Mouse (Mus musculus): ENCODE data around the gene Nudt4.

Nudt4 gene

GRCm38 (mm10) chr10:95563851-95564845 lies at the start of gene Nudt4:
TSS of gene Nudt4 (minus strand) at chr10:95564146.
- ATAC-seq (ENCODE audit: insufficient number of reproducible peaks, low FRiP score, low TSS enrichment): peak; percentile 84

GRCm38 (mm10) chr10:95611331-95611721 lies 47.4 kb upstream of the Nudt4 start:
- ATAC-seq (ENCODE audit: insufficient number of reproducible peaks, low FRiP score, low TSS enrichment): no peak

DNA sequence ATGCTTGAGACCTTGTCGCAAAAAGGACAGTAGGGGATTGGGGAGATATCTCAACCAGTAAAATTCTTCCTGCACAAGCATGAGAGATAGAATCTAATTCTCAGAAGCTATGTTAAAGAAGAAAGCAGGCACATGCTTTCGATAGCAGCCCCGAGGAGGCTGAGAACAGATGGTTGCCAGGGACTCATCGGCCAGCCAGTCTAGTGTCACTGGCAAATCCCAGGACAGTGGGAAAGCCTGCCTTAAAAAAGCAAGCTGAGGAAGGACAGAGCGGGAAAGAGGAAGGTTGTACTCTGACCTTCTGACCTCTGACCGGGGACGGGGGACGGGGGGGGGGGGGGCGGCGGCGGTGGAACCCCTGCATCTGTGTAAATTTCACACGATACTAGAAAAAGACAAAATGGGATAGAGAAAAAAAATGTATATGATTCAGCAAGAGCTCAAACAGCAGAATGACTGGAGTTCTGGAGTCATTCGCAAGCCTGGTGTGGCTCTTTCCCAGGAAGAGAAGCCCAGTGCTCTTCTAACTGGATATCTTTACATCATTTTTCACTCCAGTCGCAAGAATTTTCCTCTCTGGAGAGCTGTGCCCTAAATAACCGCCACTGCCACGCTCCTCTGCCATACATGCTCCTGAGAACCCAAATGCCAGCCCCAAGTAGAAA lies 46.9 kb upstream of the Nudt4 start:
- 0 out of 2 replicates have a peak, but pooled peaks have one; percentile 23 for ATAC-seq (ENCODE audit: insufficient number of reproducible peaks, low FRiP score, low TSS enrichment)

- no peak for ATAC-seq (ENCODE audit: insufficient number of reproducible peaks, low FRiP score, low TSS enrichment)
These were observed 41.1 kb upstream of the Nudt4 start for GRCm38 (mm10) chr10:95604979-95605613.

- no peak for ATAC-seq (ENCODE audit: insufficient number of reproducible peaks, low FRiP score, low TSS enrichment)
These were observed 36.6 kb upstream of the Nudt4 start for GRCm38 (mm10) chr10:95600527-95600926.

DNA sequence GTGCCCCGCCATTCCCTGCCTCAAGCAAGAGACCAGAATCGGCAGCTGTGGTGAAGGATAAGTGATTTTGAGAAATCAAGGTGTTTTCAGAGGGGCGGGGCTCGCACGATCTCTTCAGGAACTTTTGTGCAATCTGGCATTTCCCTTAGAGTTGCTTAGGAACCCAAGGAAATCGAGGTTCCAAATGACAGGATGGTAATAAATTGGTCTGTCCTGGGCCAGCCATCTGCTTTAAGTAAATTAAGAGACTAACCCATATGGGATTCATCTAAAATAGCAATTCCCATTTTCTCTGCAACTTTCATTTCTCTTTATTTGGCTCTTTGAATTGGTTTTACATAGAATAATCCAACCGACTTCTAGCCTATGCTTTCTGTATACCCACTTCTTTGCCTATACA lies 35.8 kb upstream of the Nudt4 start:
- no peak for ATAC-seq (ENCODE audit: insufficient number of reproducible peaks, low FRiP score, low TSS enrichment)

DNA sequence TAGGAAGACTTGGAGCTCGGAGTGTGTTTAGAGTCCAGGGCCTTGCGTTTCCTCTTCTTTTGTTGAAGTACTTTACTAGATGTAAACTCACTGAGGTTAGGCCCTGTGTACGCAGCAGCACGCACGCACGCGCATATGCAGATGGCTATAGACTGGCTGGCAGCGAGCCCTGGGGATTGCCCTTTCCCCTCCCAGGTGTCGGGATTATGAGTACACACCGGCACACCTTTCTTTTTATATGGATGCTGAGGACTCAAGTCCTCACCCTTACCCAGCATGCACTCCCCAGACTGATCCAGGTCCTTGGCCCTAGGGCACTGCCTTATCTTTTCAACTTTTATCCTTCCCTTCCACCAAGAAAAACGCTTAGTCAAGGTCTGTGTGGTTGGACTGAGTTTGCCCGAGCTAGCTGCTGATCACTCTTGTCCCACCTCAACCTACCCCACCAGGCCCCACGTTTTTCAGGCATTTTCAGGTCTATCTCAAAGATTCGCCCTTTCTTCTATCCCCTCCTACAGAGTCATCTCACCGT lies 34.2 kb upstream of the Nudt4 start:
- no peak for ATAC-seq (ENCODE audit: insufficient number of reproducible peaks, low FRiP score, low TSS enrichment)

DNA sequence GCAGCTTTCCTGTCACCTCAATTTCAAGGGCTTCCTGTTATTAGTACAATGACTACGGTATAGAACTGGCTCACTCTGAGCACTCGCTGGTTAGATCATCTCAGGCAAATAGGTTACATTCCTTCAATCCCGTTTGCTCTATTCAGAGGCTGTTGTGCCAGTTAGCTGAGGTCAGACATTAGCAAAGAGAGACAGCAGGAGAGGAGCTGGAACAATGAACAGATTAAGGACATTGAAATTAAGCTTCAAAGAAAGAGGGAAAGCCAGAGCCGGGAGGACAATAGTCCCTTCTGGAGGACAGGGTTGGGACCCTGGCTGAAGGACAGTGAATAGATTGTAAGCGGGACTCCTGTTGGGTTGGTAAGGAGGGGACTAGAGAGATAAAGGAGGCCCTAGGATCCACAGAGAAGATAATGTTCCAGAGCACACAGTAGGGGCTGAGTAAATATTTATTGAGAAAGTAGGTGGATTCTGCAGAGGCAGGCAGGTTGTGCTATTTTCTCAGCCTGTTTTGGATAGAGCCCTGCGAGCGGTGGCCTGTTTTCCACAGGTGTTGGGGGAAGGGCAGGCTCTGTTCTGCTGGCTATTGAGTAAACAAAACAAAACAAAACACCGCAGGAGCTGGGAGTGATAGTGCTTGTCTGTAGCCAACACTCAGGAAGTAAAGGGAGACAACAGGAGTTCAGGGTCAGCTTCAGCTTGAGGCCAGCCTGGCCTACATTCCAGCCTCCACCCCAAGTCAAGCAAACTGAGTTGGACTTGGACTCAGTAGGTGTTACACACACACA lies 32.1 kb upstream of the Nudt4 start:
- ATAC-seq (ENCODE audit: insufficient number of reproducible peaks, low FRiP score, low TSS enrichment): no peak

DNA sequence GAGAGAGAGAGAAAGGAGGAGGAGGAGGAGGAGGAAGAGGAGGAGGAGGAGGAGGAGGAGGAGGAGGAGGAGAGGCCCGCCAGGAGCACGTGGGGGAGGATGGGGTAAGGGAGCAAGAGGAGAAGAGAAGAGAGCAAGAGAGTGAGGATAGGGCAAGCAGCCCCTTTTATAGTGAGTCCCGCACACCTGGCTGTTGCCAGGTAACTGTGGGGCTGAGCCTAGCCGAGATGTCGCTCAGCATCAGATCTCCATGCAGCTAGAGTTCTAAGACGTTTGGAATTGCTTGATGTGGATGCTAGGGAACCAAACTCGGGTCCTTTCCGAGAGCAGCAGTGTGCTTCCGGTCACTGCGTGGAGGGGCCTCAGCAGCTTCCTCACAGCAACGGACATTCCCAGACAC lies 30.5 kb upstream of the Nudt4 start:
- no peak for ATAC-seq (ENCODE audit: insufficient number of reproducible peaks, low FRiP score, low TSS enrichment)

GRCm38 (mm10) chr10:95591257-95591656 lies 27.3 kb upstream of the Nudt4 start:
- no peak for ATAC-seq (ENCODE audit: insufficient number of reproducible peaks, low FRiP score, low TSS enrichment)

DNA sequence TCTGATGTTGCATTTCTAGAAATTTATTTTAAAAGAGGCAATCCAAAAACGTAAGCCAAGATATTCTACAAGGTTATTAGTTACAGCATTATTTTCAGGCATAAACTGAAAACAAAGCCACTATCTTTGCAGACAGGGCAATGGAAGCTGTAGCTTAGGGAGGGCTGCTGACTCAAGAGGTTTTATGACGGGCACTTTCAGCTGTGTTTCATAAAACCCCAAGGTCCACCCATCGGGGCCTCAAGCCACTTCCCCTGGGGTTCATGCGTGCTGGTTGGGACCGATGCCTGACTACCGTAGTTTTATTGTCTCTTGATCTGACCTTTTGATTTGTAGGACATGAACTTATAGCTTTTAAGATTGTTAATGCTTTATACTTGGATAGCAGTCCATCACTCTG lies 26.2 kb upstream of the Nudt4 start:
- no peak for ATAC-seq (ENCODE audit: insufficient number of reproducible peaks, low FRiP score, low TSS enrichment)

GRCm38 (mm10) chr10:95589196-95589595 lies 25.2 kb upstream of the Nudt4 start:
- no peak for ATAC-seq (ENCODE audit: insufficient number of reproducible peaks, low FRiP score, low TSS enrichment)

DNA sequence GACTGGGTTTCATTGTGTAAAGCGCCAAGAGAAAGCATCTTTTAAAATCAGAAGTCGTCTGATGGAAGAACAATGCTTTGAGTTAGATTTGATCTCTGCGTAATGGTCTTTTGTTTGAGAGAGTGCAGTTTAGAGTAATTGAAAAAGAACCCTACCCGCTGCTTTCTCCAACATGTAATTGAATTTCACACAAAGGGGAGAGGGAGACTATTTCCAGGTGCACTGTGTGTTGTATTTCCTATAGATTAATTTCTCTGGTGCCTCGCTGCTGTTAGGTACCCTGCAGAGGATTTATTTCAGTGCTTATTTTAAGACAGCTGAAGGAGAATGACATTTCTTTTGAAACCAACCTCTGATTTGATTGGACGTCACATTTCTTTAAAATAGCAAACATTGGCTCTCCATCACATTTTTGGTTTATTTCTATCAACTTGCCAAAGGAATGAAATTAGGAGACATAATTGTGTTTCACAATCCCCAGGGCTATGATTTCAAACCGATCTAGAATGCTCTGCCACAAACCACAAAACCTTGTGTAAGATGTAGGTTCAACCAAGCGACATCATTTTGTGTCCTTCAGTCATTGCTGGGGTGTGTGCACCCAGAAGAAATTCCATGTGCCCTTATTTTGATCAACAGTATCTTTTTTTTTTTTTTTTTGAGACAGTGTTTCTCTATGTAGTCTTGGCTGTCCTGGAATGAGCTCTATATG lies 23.7 kb upstream of the Nudt4 start:
- no peak for ATAC-seq (ENCODE audit: insufficient number of reproducible peaks, low FRiP score, low TSS enrichment)

DNA sequence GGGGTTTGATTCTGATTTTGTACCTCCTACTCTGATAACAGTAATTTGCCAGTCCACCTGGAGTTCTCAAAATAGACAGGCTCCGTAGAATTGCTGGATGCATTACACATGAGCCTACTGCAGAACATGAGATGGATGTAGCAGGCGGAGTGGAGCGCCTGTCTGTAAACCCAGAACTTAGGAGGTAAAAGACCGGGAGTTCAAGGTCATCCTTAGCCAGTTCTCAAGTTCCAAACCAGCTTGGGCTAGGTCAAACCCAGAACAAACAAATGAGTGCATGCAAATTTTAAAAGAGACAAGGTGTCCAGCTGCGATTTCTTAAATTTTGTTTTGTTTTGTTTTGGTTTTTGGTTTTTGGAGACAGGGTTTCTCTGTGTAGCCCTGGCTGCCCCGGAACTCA lies 21.6 kb upstream of the Nudt4 start:
- no peak for ATAC-seq (ENCODE audit: insufficient number of reproducible peaks, low FRiP score, low TSS enrichment)

DNA sequence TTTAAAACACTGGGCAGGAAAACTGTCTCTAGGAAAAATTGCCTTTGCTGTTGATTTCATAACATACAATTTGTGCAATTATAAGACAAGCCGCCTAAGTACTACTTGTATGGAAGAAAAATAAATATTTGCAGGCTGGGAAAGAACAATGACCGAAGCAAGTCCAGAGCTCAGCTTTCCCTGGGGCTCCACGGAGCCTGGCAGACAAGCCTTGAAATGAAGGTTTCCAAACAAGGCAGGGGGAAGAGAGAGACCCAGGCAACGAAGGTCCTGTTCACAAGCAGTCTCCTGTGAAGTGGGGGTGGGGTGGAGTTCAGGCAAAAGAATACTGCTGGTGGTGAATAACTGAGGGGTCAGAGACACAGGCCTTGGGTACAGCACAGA lies 13.6 kb upstream of the Nudt4 start:
- no peak for ATAC-seq (ENCODE audit: insufficient number of reproducible peaks, low FRiP score, low TSS enrichment)

- ATAC-seq (ENCODE audit: insufficient number of reproducible peaks, low FRiP score, low TSS enrichment): no peak
These were observed 13.1 kb upstream of the Nudt4 start for GRCm38 (mm10) chr10:95576876-95577566.

GRCm38 (mm10) chr10:95575839-95576380 lies 12.0 kb upstream of the Nudt4 start:
- ATAC-seq (ENCODE audit: insufficient number of reproducible peaks, low FRiP score, low TSS enrichment): no peak

DNA sequence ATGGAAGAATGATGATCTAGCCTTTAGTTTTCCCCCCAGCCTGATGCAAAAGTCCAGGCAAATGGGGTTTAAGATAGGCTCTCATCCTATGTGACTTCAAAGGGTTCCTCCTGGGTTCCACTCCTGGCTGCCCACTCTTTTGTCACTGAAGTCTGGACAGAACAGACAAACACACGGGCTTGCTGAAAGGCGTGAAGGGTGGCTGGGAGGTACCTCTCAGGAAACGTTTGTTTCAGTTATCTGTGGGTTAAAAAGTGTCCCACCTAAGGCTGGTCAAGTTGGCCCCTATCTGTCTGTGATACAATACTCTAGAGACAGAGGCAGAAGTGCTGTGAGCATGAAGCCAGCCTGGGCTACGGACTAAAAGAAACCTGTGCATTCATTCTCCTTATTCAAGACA lies 11.0 kb upstream of the Nudt4 start:
- ATAC-seq (ENCODE audit: insufficient number of reproducible peaks, low FRiP score, low TSS enrichment): no peak

- ATAC-seq (ENCODE audit: insufficient number of reproducible peaks, low FRiP score, low TSS enrichment): no peak
These were observed 5.5 kb upstream of the Nudt4 start for GRCm38 (mm10) chr10:95569441-95569840.
